Mouse (Mus musculus): ENCODE data around the gene Gnaq.

DNA sequence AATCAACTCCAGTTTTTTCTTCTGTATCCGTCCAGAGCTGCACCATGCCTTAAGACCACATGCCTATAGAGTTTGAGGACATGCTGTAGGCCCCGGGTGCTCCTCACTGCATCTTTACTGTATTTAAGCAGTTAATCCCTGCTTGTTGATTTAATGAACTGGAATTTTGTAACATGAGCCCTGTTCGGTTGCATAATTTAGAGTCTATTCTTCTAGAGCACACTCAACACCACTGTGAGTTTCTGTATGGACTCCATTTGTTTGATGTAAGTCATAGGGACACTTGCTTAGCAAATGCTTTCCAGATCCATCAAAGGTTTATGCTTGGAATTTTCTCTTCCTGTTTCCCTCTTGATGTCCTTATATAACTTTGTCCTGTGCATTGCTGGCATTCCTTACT, 2.2 kb upstream of the Gnaq start:
- TF ChIP-seq ZNF384 (IDR thresholded peaks at IDR 0.05; ENCODE audit: low read depth, low read length) (no peak), HCFC1 (IDR thresholded peaks at IDR 0.05; ENCODE audit: borderline replicate concordance, insufficient read depth, low read length) (no peak), ZC3H11A (IDR thresholded peaks at IDR 0.05; ENCODE audit: borderline replicate concordance, low read depth, low read length) (no peak)

All from ES-E14 (cell line).